Mouse (Mus musculus) liver (tissue): Measurements from ENCODE around the gene Enho.
"Not testable (repeated sequence)": the region's sequence is repeated elsewhere in the genome, so short reads cannot be mapped to it uniquely, and the experiment has no call there.

ENCODE experiments used
- DNase-seq: peaks from one replicate; pipeline ENCODE4 v3.0.0-alpha.2; 2020; ENCODE audit warnings: mixed read lengths

Enho gene

GRCm38 (mm10) chr4:41639913-41640507 is at the start of gene Enho:
Gene Enho, minus strand, starts transcription at chr4:41640324.
- peak; percentile 92 for DNase-seq

- not testable (repeated sequence) for DNase-seq
Measured at GRCm38 (mm10) chr4:41688562-41688961, 48.4 kb upstream of the Enho start.

- not testable (repeated sequence) for DNase-seq
Measured at GRCm38 (mm10) chr4:41685882-41686492, 45.9 kb upstream of the Enho start.

- DNase-seq = not testable (repeated sequence)
Measured at GRCm38 (mm10) chr4:41684931-41685453, 44.9 kb upstream of the Enho start.

GRCm38 (mm10) chr4:41684131-41684930 is 44.2 kb upstream of the Enho start:
- DNase-seq = not testable (repeated sequence)

- not testable (repeated sequence) for DNase-seq
Measured at GRCm38 (mm10) chr4:41683303-41683702, 43.2 kb upstream of the Enho start.

GRCm38 (mm10) chr4:41682789-41683188 is 42.7 kb upstream of the Enho start:
- DNase-seq = no peak

- no peak for DNase-seq
Measured at GRCm38 (mm10) chr4:41681947-41682346, 41.8 kb upstream of the Enho start.

GRCm38 (mm10) chr4:41681176-41681575 is 41.1 kb upstream of the Enho start:
- no peak for DNase-seq

GRCm38 (mm10) chr4:41679291-41679690 is 39.2 kb upstream of the Enho start:
- no peak for DNase-seq

- no peak for DNase-seq
Measured at GRCm38 (mm10) chr4:41678863-41679262, 38.7 kb upstream of the Enho start.

- peak; percentile 40 for DNase-seq
Measured at GRCm38 (mm10) chr4:41677006-41677629, 37.0 kb upstream of the Enho start.

- DNase-seq = no peak
Measured at GRCm38 (mm10) chr4:41676248-41677005, 36.3 kb upstream of the Enho start.

GRCm38 (mm10) chr4:41673186-41673585 is 33.1 kb upstream of the Enho start:
- DNase-seq = no peak

GRCm38 (mm10) chr4:41672522-41672963 is 32.4 kb upstream of the Enho start:
- DNase-seq = no peak

GRCm38 (mm10) chr4:41671963-41672480 is 31.9 kb upstream of the Enho start:
- no peak for DNase-seq

GRCm38 (mm10) chr4:41671500-41671899 is 31.4 kb upstream of the Enho start:
- DNase-seq = no peak

GRCm38 (mm10) chr4:41670836-41671235 is 30.7 kb upstream of the Enho start:
- no peak for DNase-seq

- DNase-seq = no peak
Measured at GRCm38 (mm10) chr4:41666646-41667045, 26.5 kb upstream of the Enho start.

GRCm38 (mm10) chr4:41665009-41665675 is 25.0 kb upstream of the Enho start:
- no peak for DNase-seq

- DNase-seq = no peak
Measured at GRCm38 (mm10) chr4:41664533-41664932, 24.4 kb upstream of the Enho start.
